Comparison of ENCODE assay signal across 8 mouse cellular contexts in the genomic region with DNA sequence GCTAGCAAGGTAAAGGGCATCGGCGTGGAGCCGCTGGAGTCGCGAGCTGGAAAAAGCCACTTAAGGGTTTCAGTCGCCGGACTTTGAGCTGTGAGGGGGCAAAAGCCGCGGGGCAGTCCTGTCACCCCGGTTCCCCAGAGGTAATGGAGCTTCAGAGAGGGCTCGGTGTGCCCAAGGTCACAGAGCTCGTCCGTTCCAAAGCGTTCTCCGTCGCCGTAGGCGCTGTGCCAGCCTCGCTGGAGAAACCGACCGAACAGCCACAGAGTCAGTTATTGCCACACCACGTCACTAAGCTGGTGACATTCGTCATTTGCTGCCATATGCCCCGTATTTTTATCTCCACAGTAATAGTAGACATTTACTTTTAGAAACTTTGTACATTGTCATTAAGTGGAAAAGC. TPM values are rescaled to one million over a fixed set of nuclear protein-coding genes. Genes with fewer than 3 reads are reported as not detected.
DNase-seq lines count a peak whose midpoint lies in the region; ATAC-seq and TF ChIP-seq lines count a peak whose summit lies in the region.

No protein-coding gene starts in this region.

- peak overlapping the region; percentile 91 for H3K4me2 ChIP-seq in heart, embryonic 14.5 days (ENCODE audit: low read length)
- peak overlapping the region; percentile 82 for H3K4me2 ChIP-seq in liver, postnatal 0 days (ENCODE audit: low read depth, low read length)
- H3K4me2 ChIP-seq in neural tube, embryonic 14.5 days (ENCODE audit: low read depth, low read length), result peak overlapping the region; percentile 49

- peak overlapping the region; percentile 90 for H3K4me3 ChIP-seq in forebrain, embryonic 10.5 days
- peak overlapping the region; percentile 90 to 98 for H3K4me3 ChIP-seq in heart, embryonic 14.5 days (ENCODE audit: control insufficient read depth in 1 of 2, insufficient read depth in 1 of 2, low read depth in 1 of 2, low read length in 2 of 2)
- peak overlapping the region; percentile 93 for H3K4me3 ChIP-seq in liver, postnatal 0 days (ENCODE audit: low read depth, low read length)
- peak overlapping the region; percentile 93 for H3K4me3 ChIP-seq in neural tube, embryonic 14.5 days (ENCODE audit: low read depth, low read length)

- ATAC-seq in heart, embryonic 14.5 days (ENCODE audit: insufficient number of reproducible peaks, insufficient read depth, low FRiP score, low read depth), result peak; percentile 58
- peak; percentile 78 for ATAC-seq in liver, postnatal 0 days
- ATAC-seq in neural tube, embryonic 14.5 days (ENCODE audit: low read depth), result peak; percentile 64

- H3K4me1 ChIP-seq in forebrain, embryonic 10.5 days, result peaks cover 28% of the 10 kb centered on the region
- peaks cover 5 to 11% of the 10 kb centered on the region in 2 experiments for H3K4me1 ChIP-seq in heart, embryonic 14.5 days (ENCODE audit: control insufficient read depth in 2 of 2, insufficient read depth in 2 of 2, low read length in 2 of 2)
- H3K4me1 ChIP-seq in liver, postnatal 0 days (ENCODE audit: insufficient read depth), result peaks cover 12% of the 10 kb centered on the region
- peaks cover 9% of the 10 kb centered on the region for H3K4me1 ChIP-seq in neural tube, embryonic 14.5 days (ENCODE audit: control insufficient read depth, insufficient read depth, low read length)

- H3K27me3 ChIP-seq in forebrain, embryonic 10.5 days (ENCODE audit: poor library complexity, severe bottlenecking), result no peaks in the 10 kb centered on the region
- H3K27me3 ChIP-seq in heart, embryonic 14.5 days (ENCODE audit: control insufficient read depth, insufficient read depth, low read length), result no peaks in the 10 kb centered on the region
- no peaks in the 10 kb centered on the region for H3K27me3 ChIP-seq in liver, postnatal 0 days (ENCODE audit: insufficient read depth, low read length)
- no peaks in the 10 kb centered on the region for H3K27me3 ChIP-seq in neural tube, embryonic 14.5 days (ENCODE audit: control insufficient read depth, insufficient read depth, low read length)

- no peak for TF ChIP-seq CTCF in liver, postnatal 0 days (IDR thresholded peaks at IDR 0.05; ENCODE audit: low read depth)

- H3K9me3 ChIP-seq in forebrain, embryonic 10.5 days, result no peaks in the 10 kb centered on the region
- no peaks in the 10 kb centered on the region for H3K9me3 ChIP-seq in heart, embryonic 14.5 days (ENCODE audit: control insufficient read depth, low read length)
- no peaks in the 10 kb centered on the region for H3K9me3 ChIP-seq in liver, postnatal 0 days (ENCODE audit: low read length)
- H3K9me3 ChIP-seq in neural tube, embryonic 14.5 days (ENCODE audit: control insufficient read depth, low read length), result no peaks in the 10 kb centered on the region

- no peak; the same call in 1 of the 2 replicates for TF ChIP-seq EP300 in liver, postnatal 0 days (IDR thresholded peaks at IDR 0.05; ENCODE audit: low read depth)

- peak overlapping the region; percentile 99 for H3K9ac ChIP-seq in heart, embryonic 14.5 days (ENCODE audit: low read length)
- H3K9ac ChIP-seq in liver, postnatal 0 days (replicated peaks), result peak overlapping the region; percentile 96
- H3K9ac ChIP-seq in neural tube, embryonic 14.5 days (replicated peaks; ENCODE audit: low read depth, low read length), result peak overlapping the region; percentile 90

- peaks cover 2% of the 10 kb centered on the region; the same call in 1 of the 2 replicates for H3K36me3 ChIP-seq in forebrain, embryonic 10.5 days (replicated peaks)
- H3K36me3 ChIP-seq in heart, embryonic 14.5 days (ENCODE audit: control insufficient read depth, insufficient read depth, low read length), result peaks cover 14% of the 10 kb centered on the region
- peaks cover 5% of the 10 kb centered on the region; the same call in 1 of the 2 replicates for H3K36me3 ChIP-seq in liver, postnatal 0 days (replicated peaks; ENCODE audit: insufficient read depth, low read length)
- no peaks in the 10 kb centered on the region; the same call in 1 of the 2 replicates for H3K36me3 ChIP-seq in neural tube, embryonic 14.5 days (ENCODE audit: control insufficient read depth, insufficient read depth, low read length)

- DNase-seq in left cerebral cortex, adult 11 months (ENCODE audit: low spot score), result peak; percentile 41
- no peak for DNase-seq in left cerebral cortex, postnatal 36 days (ENCODE audit: low spot score in 2 of 2)
- DNase-seq in c-Kit-negative CD71-positive TER-119-positive erythroid progenitor cells, embryonic 14.5 days (ENCODE audit: low read depth, low spot score), result peak; percentile 50
- DNase-seq in forebrain, embryonic 10.5 days (ENCODE audit: extremely low spot score, low spot score), result no peak
- DNase-seq in kidney, postnatal 10 days, result peak; percentile 83
- peak; percentile 83 for DNase-seq in liver, postnatal 0 days

- WGBS in forebrain, embryonic 10.5 days, result under 1% methylated on average over 24 of the region's 24 CpGs
- under 1% methylated on average over 24 of the region's 24 CpGs for WGBS in heart, embryonic 14.5 days
- 0% methylated on average over 24 of the region's 24 CpGs for WGBS in liver, postnatal 0 days (ENCODE audit: insufficient replicate concordance)
- WGBS in neural tube, embryonic 14.5 days, result 0% methylated on average over 24 of the region's 24 CpGs

- peak overlapping the region; percentile 94 for H3K27ac ChIP-seq in forebrain, embryonic 10.5 days
- H3K27ac ChIP-seq in heart, embryonic 14.5 days (replicated peaks in 1 of 2; ENCODE audit: control insufficient read depth in 1 of 2, insufficient read depth in 1 of 2, low read depth in 2 of 2, low read length in 2 of 2), result peak overlapping the region; percentile 95 to 99
- peak overlapping the region; percentile 98 for H3K27ac ChIP-seq in liver, postnatal 0 days (ENCODE audit: low read depth)
- peak overlapping the region; percentile 94 for H3K27ac ChIP-seq in neural tube, embryonic 14.5 days (ENCODE audit: low read depth, low read length)

- intact Hi-C loops in left cerebral cortex, postnatal 36 days (cut with DNase I), result no loop called here

RNA-seq across cellular contexts. Expression of gene Ciapin1, which starts 0.4 kb away (rescaled TPM):
- 10 to 100 TPM; 67.6 to 73.5 TPM for total RNA-seq in left cerebral cortex, postnatal 36 days (2021)
- 178 and 180 TPM in 2 replicates for polyA plus RNA-seq in forebrain, embryonic 10.5 days (2016; fragmentation: Nextera tagmentation; extraction: Ambion mirVana)
- polyA plus RNA-seq in heart, embryonic 14.5 days (2014; fragmentation: Nextera tagmentation; extraction: Ambion mirVana), result 72.7 and 80.2 TPM in 2 replicates
- polyA plus RNA-seq in liver, postnatal 0 days (2015; fragmentation: Nextera tagmentation; extraction: Ambion mirVana), result 36.5 and 39.4 TPM in 2 replicates
- 149 and 174 TPM in 2 replicates for polyA plus RNA-seq in neural tube, embryonic 14.5 days (2014; fragmentation: Nextera tagmentation; extraction: Ambion mirVana)

RNA-seq across cellular contexts. Expression of gene Coq9, which starts 0.5 kb away (rescaled TPM):
- total RNA-seq in left cerebral cortex, postnatal 36 days (2021), result 10 to 100 TPM; 89.3 to 92.6 TPM
- polyA plus RNA-seq in forebrain, embryonic 10.5 days (2016; fragmentation: Nextera tagmentation; extraction: Ambion mirVana), result 51.1 and 56.6 TPM in 2 replicates
- polyA plus RNA-seq in heart, embryonic 14.5 days (2014; fragmentation: Nextera tagmentation; extraction: Ambion mirVana), result 175 and 181 TPM in 2 replicates
- 65.6 and 66.1 TPM in 2 replicates for polyA plus RNA-seq in liver, postnatal 0 days (2015; fragmentation: Nextera tagmentation; extraction: Ambion mirVana)
- 62.3 and 67.1 TPM in 2 replicates for polyA plus RNA-seq in neural tube, embryonic 14.5 days (2014; fragmentation: Nextera tagmentation; extraction: Ambion mirVana)

RNA-seq across cellular contexts. Expression of gene Polr2c, which starts 18.6 kb away (rescaled TPM):
- total RNA-seq in left cerebral cortex, postnatal 36 days (2021), result 10 to 100 TPM; 67.1 to 72.7 TPM
- 176 and 179 TPM in 2 replicates for polyA plus RNA-seq in forebrain, embryonic 10.5 days (2016; fragmentation: Nextera tagmentation; extraction: Ambion mirVana)
- 126 and 129 TPM in 2 replicates for polyA plus RNA-seq in heart, embryonic 14.5 days (2014; fragmentation: Nextera tagmentation; extraction: Ambion mirVana)
- 50.6 and 52.1 TPM in 2 replicates for polyA plus RNA-seq in liver, postnatal 0 days (2015; fragmentation: Nextera tagmentation; extraction: Ambion mirVana)
- 118 TPM in 2 replicates for polyA plus RNA-seq in neural tube, embryonic 14.5 days (2014; fragmentation: Nextera tagmentation; extraction: Ambion mirVana)

RNA-seq across cellular contexts. Expression of gene Ccl17, which starts 28.3 kb away (rescaled TPM):
- total RNA-seq in left cerebral cortex, postnatal 36 days (2021), result 10 to 100 TPM; 10.7 to 12.0 TPM
- not detected in 2 replicates for polyA plus RNA-seq in forebrain, embryonic 10.5 days (2016; fragmentation: Nextera tagmentation; extraction: Ambion mirVana)
- 0.45 TPM in 1 of 2 replicates, not detected in the other for polyA plus RNA-seq in heart, embryonic 14.5 days (2014; fragmentation: Nextera tagmentation; extraction: Ambion mirVana)
- polyA plus RNA-seq in liver, postnatal 0 days (2015; fragmentation: Nextera tagmentation; extraction: Ambion mirVana), result 0.31 TPM in 1 of 2 replicates, not detected in the other
- 0.79 and 1.4 TPM in 2 replicates for polyA plus RNA-seq in neural tube, embryonic 14.5 days (2014; fragmentation: Nextera tagmentation; extraction: Ambion mirVana)

RNA-seq across cellular contexts. Expression of gene Dok4, which starts 37.5 kb away (rescaled TPM):
- total RNA-seq in left cerebral cortex, postnatal 36 days (2021), result 10 to 100 TPM; 20.0 to 22.3 TPM
- polyA plus RNA-seq in forebrain, embryonic 10.5 days (2016; fragmentation: Nextera tagmentation; extraction: Ambion mirVana), result 14.4 and 14.9 TPM in 2 replicates
- polyA plus RNA-seq in heart, embryonic 14.5 days (2014; fragmentation: Nextera tagmentation; extraction: Ambion mirVana), result 27.8 and 28.2 TPM in 2 replicates
- polyA plus RNA-seq in liver, postnatal 0 days (2015; fragmentation: Nextera tagmentation; extraction: Ambion mirVana), result 3.5 and 4.5 TPM in 2 replicates
- 66.6 and 103 TPM in 2 replicates for polyA plus RNA-seq in neural tube, embryonic 14.5 days (2014; fragmentation: Nextera tagmentation; extraction: Ambion mirVana)

Comparison
In these comparisons a context has a peak if more than half of its experiments do, and no peak if none do; other contexts are left out.
1. DNase-seq: peak in left cerebral cortex, adult 11 months (single experiment), c-Kit-negative CD71-positive TER-119-positive erythroid progenitor cells, embryonic 14.5 days (single experiment), kidney, postnatal 10 days (single experiment) and liver, postnatal 0 days (single experiment); none in left cerebral cortex, postnatal 36 days (0 of 2) and forebrain, embryonic 10.5 days (single experiment).
2. Peak in every context shown above with its lines, with median percentiles within 50 percentile points of each other: H3K27ac ChIP-seq, H3K4me3 ChIP-seq, ATAC-seq, H3K4me2 ChIP-seq and H3K9ac ChIP-seq.